Mouse (Mus musculus) hindbrain, embryonic 15.5 days (tissue): Measurements from ENCODE around the gene 9830107B12Rik. TPM values are rescaled to one million over a fixed set of nuclear protein-coding genes. Genes with fewer than 3 reads are reported as not detected.
A peak's percentile ranks its signal among the peaks of the same experiment; 100 is the strongest.
"Not testable (repeated sequence)": the region's sequence is repeated elsewhere in the genome, so short reads cannot be mapped to it uniquely, and the experiment has no call there.

ENCODE experiments used
- ATAC-seq: fragments of 200-750 bp; cut with Nextera tagmentation; 2 replicates; pipeline ENCODE4 v1.8.0; 2017; ENCODE audit warnings: low read depth, moderate number of reproducible peaks, moderate TSS enrichment; ENCODE audit not compliant: low FRiP score
- H3K27ac ChIP-seq: fragments of 300-500 bp; sonication (generic); replicated peaks from 2 replicates; pipeline ENCODE4 v1.5.1; 2015; ENCODE audit warnings: mild to moderate bottlenecking, inconsistent platforms
- H3K27me3 ChIP-seq: fragments of 300-500 bp; sonication (generic); 2 replicates; pipeline ENCODE4 v1.6.1; 2015; ENCODE audit warnings: control low read depth, inconsistent platforms
- H3K36me3 ChIP-seq: fragments of 300-500 bp; sonication (generic); 2 replicates; pipeline ENCODE4 v1.6.1; 2015; ENCODE audit warnings: control low read depth, inconsistent platforms
- H3K4me1 ChIP-seq: fragments of 300-500 bp; sonication (generic); replicated peaks from 2 replicates; pipeline ENCODE4 v1.6.1; 2015; ENCODE audit warnings: control low read depth, inconsistent platforms
- H3K4me2 ChIP-seq: fragments of 300-500 bp; sonication (generic); 2 replicates; pipeline ENCODE4 v1.6.1; 2015; ENCODE audit warnings: moderate library complexity, mild to moderate bottlenecking, inconsistent platforms
- H3K4me3 ChIP-seq: fragments of 300-500 bp; sonication (generic); 2 replicates; pipeline ENCODE4 v1.5.1; 2015; ENCODE audit warnings: mild to moderate bottlenecking, inconsistent platforms
- H3K9ac ChIP-seq: fragments of 300-500 bp; sonication (generic); 2 replicates; pipeline ENCODE4 v1.6.1; 2015; ENCODE audit warnings: inconsistent platforms
- H3K9me3 ChIP-seq: fragments of 300-500 bp; sonication (generic); 2 replicates; pipeline ENCODE4 v1.6.1; 2016; ENCODE audit warnings: control low read depth, inconsistent platforms
- WGBS: fragments of 180-500 bp; shearing (Covaris S2); methylation state at CpG from one replicate; pipeline ENCODE4 v1.1.7; 2015; 5-methylcytosine and 5-hydroxymethylcytosine counted together
- polyA plus RNA-seq: library from polyadenylated mRNA; unstranded; fragments of >200 nt; fragmentation: Nextera tagmentation; extraction: Ambion mirVana; gene quantifications from 2 replicates; pipeline ENCODE4 v1.2.1, GENCODE M21; 2015

Gene 9830107B12Rik
- polyA plus RNA-seq: not detected in 2 replicates

GRCm38 (mm10) chr17:48146120-48146519, at the start of gene 9830107B12Rik:
9830107B12Rik (minus strand) TSS chr17:48146268.
- no peaks in the 10 kb centered on the region for H3K4me1 ChIP-seq
- no peak for ATAC-seq
- H3K9me3 ChIP-seq: no peaks in the 10 kb centered on the region
- H3K9ac ChIP-seq: no peak within 1 kb of the TSS
- 81% methylated on average over 3 of the region's 3 CpGs for WGBS
- no peak within 1 kb of the TSS for H3K4me3 ChIP-seq
- H3K36me3 ChIP-seq: no peaks in the 10 kb centered on the region
- no peak within 1 kb of the TSS for H3K4me2 ChIP-seq
- H3K27me3 ChIP-seq: no peaks in the 10 kb centered on the region
- H3K27ac ChIP-seq: no peak within 1 kb of the TSS

GRCm38 (mm10) chr17:48192366-48192765, 46.3 kb upstream of the 9830107B12Rik start:
- H3K4me3 ChIP-seq: no peak overlapping the region
- H3K9me3 ChIP-seq: no peaks in the 10 kb centered on the region
- no peaks in the 10 kb centered on the region for H3K36me3 ChIP-seq
- no peak overlapping the region for H3K4me2 ChIP-seq
- no peaks in the 10 kb centered on the region for H3K27me3 ChIP-seq
- H3K27ac ChIP-seq: no peak overlapping the region
- no peak overlapping the region for H3K9ac ChIP-seq
- no peak for ATAC-seq
- 87% methylated on average over 2 of the region's 2 CpGs for WGBS
- H3K4me1 ChIP-seq: no peaks in the 10 kb centered on the region

- H3K36me3 ChIP-seq: no peaks in the 10 kb centered on the region
- H3K9ac ChIP-seq: no peak overlapping the region
- no peak overlapping the region for H3K4me3 ChIP-seq
- no peak overlapping the region for H3K4me2 ChIP-seq
- no peaks in the 10 kb centered on the region for H3K4me1 ChIP-seq
- no peak for ATAC-seq
- 85% methylated on average over 5 of the region's 5 CpGs for WGBS
- H3K27me3 ChIP-seq: no peaks in the 10 kb centered on the region
- no peak overlapping the region for H3K27ac ChIP-seq
- H3K9me3 ChIP-seq: no peaks in the 10 kb centered on the region
These were observed 39.2 kb upstream of the 9830107B12Rik start for GRCm38 (mm10) chr17:48185252-48185651.

GRCm38 (mm10) chr17:48167103-48167502, 21.0 kb upstream of the 9830107B12Rik start, which contains the start of gene A530064D06Rik:
A530064D06Rik (minus strand) TSS chr17:48167275.
- H3K27ac ChIP-seq, H3K4me1 ChIP-seq, H3K4me2 ChIP-seq, ATAC-seq, H3K4me3 ChIP-seq, H3K36me3 ChIP-seq, H3K9me3 ChIP-seq, H3K9ac ChIP-seq, H3K27me3 ChIP-seq: not testable (repeated sequence)
- WGBS: 93% methylated on average over 2 of the region's 2 CpGs

GRCm38 (mm10) chr17:48157382-48158076, 11.5 kb upstream of the 9830107B12Rik start:
- H3K27me3 ChIP-seq: no peaks in the 10 kb centered on the region
- no peaks in the 10 kb centered on the region for H3K36me3 ChIP-seq
- ATAC-seq: no peak
- no peaks in the 10 kb centered on the region for H3K4me1 ChIP-seq
- H3K9ac ChIP-seq: no peak overlapping the region
- no peak overlapping the region for H3K4me2 ChIP-seq
- 72% methylated on average over 1 of the region's 1 CpGs for WGBS
- H3K4me3 ChIP-seq: no peak overlapping the region
- no peak overlapping the region for H3K27ac ChIP-seq
- no peaks in the 10 kb centered on the region for H3K9me3 ChIP-seq

GRCm38 (mm10) chr17:48132810-48133209, 13.3 kb downstream of the 9830107B12Rik start:
- Histone ChIP-seq H3K9ac (no peak overlapping the region), H3K27me3 (no peaks in the 10 kb centered on the region), H3K4me2 (no peak overlapping the region), H3K4me3 (no peak overlapping the region), H3K36me3 (no peaks in the 10 kb centered on the region), H3K27ac (no peak overlapping the region), H3K9me3 (no peaks in the 10 kb centered on the region), H3K4me1 (no peaks in the 10 kb centered on the region)
- ATAC-seq: no peak
- WGBS: 92% methylated on average over 2 of the region's 2 CpGs

- H3K36me3 ChIP-seq: no peaks in the 10 kb centered on the region
- no peaks in the 10 kb centered on the region for H3K4me1 ChIP-seq
- WGBS: 94% methylated on average over 20 of the region's 20 CpGs
- ATAC-seq: no peak
- no peaks in the 10 kb centered on the region for H3K27me3 ChIP-seq
- H3K4me2 ChIP-seq: no peak overlapping the region
- H3K9ac ChIP-seq: no peak overlapping the region
- H3K9me3 ChIP-seq: no peaks in the 10 kb centered on the region
- no peak overlapping the region for H3K27ac ChIP-seq
- no peak overlapping the region for H3K4me3 ChIP-seq
These were observed 25.6 kb downstream of the 9830107B12Rik start for GRCm38 (mm10) chr17:48120456-48120855.

- H3K4me3 ChIP-seq: no peak overlapping the region
- peak; percentile 61; the same call in 1 of the 2 replicates for ATAC-seq
- no peaks in the 10 kb centered on the region for H3K36me3 ChIP-seq
- H3K27ac ChIP-seq: no peak overlapping the region
- H3K9me3 ChIP-seq: no peaks in the 10 kb centered on the region
- H3K4me2 ChIP-seq: no peak overlapping the region
- WGBS: 16% methylated on average over 3 of the region's 3 CpGs
- H3K4me1 ChIP-seq: no peaks in the 10 kb centered on the region
- H3K27me3 ChIP-seq: no peaks in the 10 kb centered on the region
- H3K9ac ChIP-seq: no peak overlapping the region
These were observed 26.4 kb downstream of the 9830107B12Rik start for GRCm38 (mm10) chr17:48119656-48120055.

- no peak overlapping the region for H3K4me3 ChIP-seq
- WGBS: 74% methylated on average over 1 of the region's 1 CpGs
These were observed 27.5 kb downstream of the 9830107B12Rik start for GRCm38 (mm10) chr17:48118570-48118969.

GRCm38 (mm10) chr17:48110547-48111287, 35.4 kb downstream of the 9830107B12Rik start:
- Histone ChIP-seq H3K27ac (no peak overlapping the region), H3K36me3 (no peaks in the 10 kb centered on the region), H3K9ac (no peak overlapping the region), H3K27me3 (no peaks in the 10 kb centered on the region), H3K4me3 (no peak overlapping the region), H3K4me2 (no peak overlapping the region), H3K9me3 (no peaks in the 10 kb centered on the region), H3K4me1 (no peaks in the 10 kb centered on the region)
- 42% methylated on average over 8 of the region's 8 CpGs for WGBS
- no peak for ATAC-seq

More at GRCm38 (mm10) chr17:48118570-48118969, 27.5 kb downstream of the 9830107B12Rik start:
- Histone ChIP-seq H3K4me2 (no peak overlapping the region), H3K4me1 (no peaks in the 10 kb centered on the region), H3K27me3 (no peaks in the 10 kb centered on the region), H3K36me3 (no peaks in the 10 kb centered on the region), H3K9me3 (no peaks in the 10 kb centered on the region), H3K9ac (no peak overlapping the region), H3K27ac (no peak overlapping the region)
- ATAC-seq: no peak

- no peak for ATAC-seq
- Histone ChIP-seq H3K9ac (no peak overlapping the region), H3K4me2 (no peak overlapping the region), H3K9me3 (no peaks in the 10 kb centered on the region), H3K27me3 (no peaks in the 10 kb centered on the region), H3K4me3 (no peak overlapping the region), H3K36me3 (no peaks in the 10 kb centered on the region), H3K27ac (no peak overlapping the region), H3K4me1 (no peaks in the 10 kb centered on the region)
- 81% methylated on average over 3 of the region's 3 CpGs for WGBS
These were observed 37.5 kb downstream of the 9830107B12Rik start for GRCm38 (mm10) chr17:48108520-48108919.

- Histone ChIP-seq H3K27ac (no peak overlapping the region), H3K36me3 (no peaks in the 10 kb centered on the region), H3K27me3 (peaks cover under 1% of the 10 kb centered on the region; the same call in 1 of the 2 replicates), H3K4me3 (no peak overlapping the region), H3K4me2 (no peak overlapping the region), H3K9ac (no peak overlapping the region), H3K4me1 (no peaks in the 10 kb centered on the region), H3K9me3 (no peaks in the 10 kb centered on the region)
- no peak for ATAC-seq
- 63% methylated on average over 6 of the region's 6 CpGs for WGBS
These were observed 38.2 kb downstream of the 9830107B12Rik start for GRCm38 (mm10) chr17:48107862-48108261.
